Mouse (Mus musculus) CD4-positive, CD25-positive, alpha-beta regulatory T cell, adult 9 weeks (primary cell): ENCODE results near the gene Lin7b. TPM values are rescaled to one million over a fixed set of nuclear protein-coding genes. Genes with fewer than 3 reads are reported as not detected.

ENCODE experiments used
- polyA plus RNA-seq: library from polyadenylated mRNA; unstranded; fragments of 100-300 nt; shearing (Covaris generic); gene quantifications from one replicate; pipeline ENCODE4 v1.2.1, GENCODE M21; 2017

Gene Lin7b
- not detected for polyA plus RNA-seq

GRCm38 (mm10) chr7:45370475-45371311 is at the start of gene Lin7b:
Lin7b (minus strand) TSS chr7:45370583.

GRCm38 (mm10) chr7:45413113-45413863 is 42.9 kb upstream of the Lin7b start, which contains the start of gene Ntf5:
Ntf5 (plus strand) TSS chr7:45413695.

GRCm38 (mm10) chr7:45405091-45406075 is 35.0 kb upstream of the Lin7b start, which contains the start of gene Kcna7:
Kcna7 (plus strand) TSS chr7:45405653.

DNA sequence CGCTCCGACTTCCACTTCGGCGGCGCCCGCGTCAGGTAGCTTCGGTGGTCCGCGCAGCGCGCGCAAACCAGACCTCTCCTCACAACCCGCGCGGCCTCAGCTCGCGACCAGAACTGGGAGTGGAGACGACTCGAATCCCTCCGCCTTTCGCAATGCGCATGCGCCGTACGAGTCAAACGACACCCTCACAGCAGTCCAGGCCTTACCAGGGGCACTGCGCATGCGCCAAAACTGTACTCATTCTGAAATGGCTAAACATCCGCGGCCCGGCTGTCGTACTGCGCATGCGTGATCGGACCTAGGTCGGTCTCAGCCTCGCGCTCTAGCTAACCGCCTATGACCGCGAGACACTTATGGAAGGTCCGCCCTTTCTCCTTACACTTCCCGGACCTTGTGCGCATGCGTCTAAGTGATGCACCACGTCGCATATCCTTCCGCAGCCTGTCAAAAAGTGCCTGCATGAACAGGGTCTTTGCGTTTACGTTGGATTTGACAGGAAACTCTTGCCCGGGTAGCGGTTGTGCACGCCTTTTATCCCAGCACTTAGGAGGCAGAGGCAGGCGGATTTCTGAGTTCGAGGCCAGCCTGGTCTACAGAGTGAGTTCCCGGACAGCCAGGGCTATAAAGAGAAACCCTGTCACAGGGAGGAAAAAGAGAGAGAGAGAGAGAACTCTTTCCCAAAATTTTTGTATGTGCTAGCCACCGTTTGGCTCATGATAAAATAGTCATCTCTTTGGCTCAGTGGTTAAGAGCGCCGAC is 25.4 kb upstream of the Lin7b start, which contains the start of gene Snrnp70:
TSS of gene Snrnp70 (minus strand) at position 165 of the 759 bp plus-strand sequence.

DNA sequence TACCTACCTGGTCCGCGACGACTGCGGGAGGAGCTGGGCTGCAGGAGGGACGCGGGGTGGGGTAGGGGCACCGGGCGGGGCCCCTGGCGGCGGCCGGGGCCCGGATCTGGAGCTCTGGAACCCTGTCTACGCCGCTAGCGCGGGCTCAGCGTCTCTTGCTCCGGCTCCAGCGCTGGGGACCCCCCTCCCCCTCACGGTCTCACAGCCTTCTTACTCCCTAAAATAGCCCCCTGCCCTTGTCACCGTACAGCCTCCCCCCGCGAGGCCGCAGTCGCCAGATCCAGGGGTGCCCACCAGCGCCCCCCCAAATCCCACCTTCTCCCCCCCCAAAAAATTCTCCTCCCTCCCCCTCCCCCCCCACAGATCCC is 3.7 kb downstream of the Lin7b start, which contains the start of gene Ppfia3:
TSS of gene Ppfia3 (minus strand) at position 368 of the 368 bp plus-strand sequence.

GRCm38 (mm10) chr7:45335056-45335455 is 35.3 kb downstream of the Lin7b start, which contains the start of gene Hrc:
Hrc (plus strand) TSS chr7:45335290.

DNA sequence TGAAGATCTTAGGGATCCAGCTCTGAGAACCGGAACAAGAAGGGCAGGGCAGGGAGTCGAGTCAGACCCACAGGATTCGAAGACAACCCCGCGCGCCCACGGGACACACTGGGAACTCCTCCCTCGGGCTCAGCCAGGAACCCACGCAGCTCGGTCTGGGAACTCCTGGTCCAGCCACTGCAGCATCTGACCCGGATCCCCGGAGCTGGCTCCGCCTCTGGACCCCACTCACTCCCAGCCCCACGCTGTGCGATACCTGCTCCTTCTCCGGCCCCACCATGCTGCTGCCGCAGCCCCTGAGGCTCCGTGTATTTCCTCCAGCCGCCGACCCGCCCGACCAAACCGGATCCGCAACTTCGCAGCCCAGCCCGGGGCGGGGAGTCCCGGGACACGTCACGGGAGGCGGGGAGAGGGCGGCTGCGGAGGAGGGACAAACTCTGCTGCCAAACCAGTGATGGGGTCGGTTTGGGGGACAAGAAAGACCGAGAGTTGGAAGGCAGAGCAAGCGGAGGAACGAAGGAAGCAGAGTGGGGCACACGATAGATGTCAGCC is 36.9 kb downstream of the Lin7b start, which contains the start of gene Trpm4:
TSS of gene Trpm4 (minus strand) at position 350 of the 552 bp plus-strand sequence.

Other genes starting within 250 kb of the Lin7b start
- 3,383 TPM for gene Rps11, start 246.1 kb downstream of the Lin7b start, polyA plus RNA-seq
- 3,108 TPM for gene Rpl13a, start 241.8 kb downstream of the Lin7b start, polyA plus RNA-seq
- not detected for gene Gm45713, start 234.4 kb downstream of the Lin7b start, polyA plus RNA-seq
- 292 TPM for gene Flt3l, start 234.2 kb downstream of the Lin7b start, polyA plus RNA-seq
- gene Pih1d1, start 216.3 kb downstream of the Lin7b start, polyA plus RNA-seq: 59.4 TPM
- gene Aldh16a1, start 216.0 kb downstream of the Lin7b start, polyA plus RNA-seq: 67.0 TPM
- gene Slc17a7, start 206.6 kb downstream of the Lin7b start, polyA plus RNA-seq: not detected
- not detected for gene Gfy, start 191.0 kb downstream of the Lin7b start, polyA plus RNA-seq
- gene Pth2, start 189.6 kb downstream of the Lin7b start, polyA plus RNA-seq: not detected
- 0.32 TPM for gene Ccdc155, start 165.7 kb downstream of the Lin7b start, polyA plus RNA-seq
- gene Dkkl1, start 158.4 kb downstream of the Lin7b start, polyA plus RNA-seq: 16.0 TPM
- 2.9 TPM for gene Tead2, start 154.8 kb downstream of the Lin7b start, polyA plus RNA-seq
- gene Cd37, start 131.5 kb downstream of the Lin7b start, polyA plus RNA-seq: 598 TPM
- not detected for gene Slc6a16, start 129.5 kb downstream of the Lin7b start, polyA plus RNA-seq
- not detected for gene Slc6a21, start 93.1 kb downstream of the Lin7b start, polyA plus RNA-seq
- gene Trpm4, start 36.8 kb downstream of the Lin7b start, polyA plus RNA-seq: 16.3 TPM
- not detected for gene Hrc, start 35.3 kb downstream of the Lin7b start, polyA plus RNA-seq
- not detected for gene Ppfia3, start 3.6 kb downstream of the Lin7b start, polyA plus RNA-seq
- gene Snrnp70, start 25.2 kb upstream of the Lin7b start, polyA plus RNA-seq: 241 TPM
- not detected for gene Kcna7, start 35.1 kb upstream of the Lin7b start, polyA plus RNA-seq
- 0.41 TPM for gene Ntf5, start 43.1 kb upstream of the Lin7b start, polyA plus RNA-seq
- not detected for gene Lhb, start 50.2 kb upstream of the Lin7b start, polyA plus RNA-seq
- gene Gys1, start 64.3 kb upstream of the Lin7b start, polyA plus RNA-seq: 16.5 TPM
- 77.4 TPM for gene Ruvbl2, start 67.5 kb upstream of the Lin7b start, polyA plus RNA-seq
- gene Ftl1, start 89.3 kb upstream of the Lin7b start, polyA plus RNA-seq: 2,511 TPM
- 228 TPM for gene Bax, start 96.3 kb upstream of the Lin7b start, polyA plus RNA-seq
- 1.4 TPM for gene Tulp2, start 111.3 kb upstream of the Lin7b start, polyA plus RNA-seq
- 0.68 TPM for gene Gm45808, start 116.2 kb upstream of the Lin7b start, polyA plus RNA-seq
- 0.88 TPM for gene Dhdh, start 118.2 kb upstream of the Lin7b start, polyA plus RNA-seq
- 262 TPM for gene Nucb1, start 139.8 kb upstream of the Lin7b start, polyA plus RNA-seq
- 74.3 TPM for gene Ppp1r15a, start 155.7 kb upstream of the Lin7b start, polyA plus RNA-seq
- 1.0 TPM for gene Plekha4, start 155.7 kb upstream of the Lin7b start, polyA plus RNA-seq
- 1.2 TPM for gene Hsd17b14, start 184.3 kb upstream of the Lin7b start, polyA plus RNA-seq
- 84.3 TPM for gene Bcat2, start 199.6 kb upstream of the Lin7b start, polyA plus RNA-seq
- gene Fgf21, start 244.9 kb upstream of the Lin7b start, polyA plus RNA-seq: not detected
- gene Fut1, start 246.7 kb upstream of the Lin7b start, polyA plus RNA-seq: not detected